In the genomic region with DNA sequence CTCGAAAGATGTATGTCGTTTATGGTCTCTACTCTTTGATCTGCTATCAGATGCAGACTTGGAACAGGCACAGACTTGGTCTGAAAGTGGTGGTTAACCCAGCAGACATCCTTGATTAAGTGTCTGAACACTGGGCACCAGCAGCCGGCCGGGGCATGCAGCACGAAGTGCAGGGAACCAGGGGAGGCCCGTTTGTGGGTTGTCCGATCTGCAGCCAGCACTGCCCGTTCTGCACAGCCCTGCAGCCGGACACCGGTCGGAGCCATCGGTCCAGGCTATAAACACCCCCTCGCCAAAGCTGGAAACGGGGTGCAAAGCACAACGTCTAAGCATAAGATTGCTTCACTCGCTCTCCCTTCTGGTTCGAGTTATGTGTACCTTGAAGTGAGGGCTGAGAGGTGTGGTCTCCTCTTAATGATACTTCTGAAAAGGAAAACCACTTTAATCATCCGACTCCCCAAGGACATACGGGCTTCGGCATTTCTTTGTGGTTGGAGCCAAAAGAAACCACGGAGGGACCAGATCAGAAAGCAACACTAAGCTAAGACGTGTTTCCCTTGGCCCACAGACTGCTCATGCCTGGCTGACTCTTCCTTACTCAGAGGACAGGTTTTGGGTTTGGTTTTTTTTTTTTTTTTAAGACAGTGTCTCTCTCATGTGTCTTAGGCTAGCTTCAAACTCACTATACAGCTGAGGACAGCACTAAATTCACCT, we compare ENCODE assay signal across 13 mouse cellular contexts.
DNase-seq lines count a peak whose midpoint lies in the region; ATAC-seq and TF ChIP-seq lines count a peak whose summit lies in the region.
"Had no signal": no experiment of that assay in that cellular context is flagged by ENCODE, and none has a peak within 500 bp of the region (broad histone marks: within the 10 kb centered on the region; RNA-seq: fewer than 3 reads in every experiment).

No protein-coding gene starts in this region.

- no peak overlapping the region for H3K27ac ChIP-seq in intestine, embryonic 15.5 days
- no peak overlapping the region for H3K27ac ChIP-seq in intestine, embryonic 16.5 days (ENCODE audit: low read length)
- no peak overlapping the region for H3K27ac ChIP-seq in embryonic facial prominence, embryonic 14.5 days (replicated peaks; ENCODE audit: low read depth, low read length)
- no peak overlapping the region for H3K27ac ChIP-seq in small intestine, adult 2 months (ENCODE audit: insufficient read depth, low read depth, low read length)
- H3K27ac ChIP-seq: hindbrain, embryonic 15.5 days; midbrain, embryonic 15.5 days; neural tube, embryonic 12.5 days; stomach, embryonic 15.5 days had no signal

- no peak for TF ChIP-seq CTCF in small intestine, adult 2 months (IDR thresholded peaks at IDR 0.05; ENCODE audit: extremely low read depth, insufficient read length, insufficient replicate concordance, low read depth, low read length)

- H3K9ac ChIP-seq in intestine, embryonic 15.5 days, result no peak overlapping the region
- H3K9ac ChIP-seq in intestine, embryonic 16.5 days (ENCODE audit: low read depth, low read length), result no peak overlapping the region
- H3K9ac ChIP-seq in embryonic facial prominence, embryonic 14.5 days (ENCODE audit: low read depth, low read length), result no peak overlapping the region
- H3K9ac ChIP-seq: hindbrain, embryonic 15.5 days; liver, postnatal 0 days; midbrain, embryonic 15.5 days; neural tube, embryonic 12.5 days; stomach, embryonic 15.5 days had no signal

- no peaks in the 10 kb centered on the region for H3K27me3 ChIP-seq in intestine, embryonic 15.5 days (replicated peaks)
- H3K27me3 ChIP-seq in intestine, embryonic 16.5 days (replicated peaks; ENCODE audit: control insufficient read depth, insufficient read depth, low read length), result no peaks in the 10 kb centered on the region
- H3K27me3 ChIP-seq in embryonic facial prominence, embryonic 14.5 days (replicated peaks; ENCODE audit: control insufficient read depth, insufficient read depth, low read length), result no peaks in the 10 kb centered on the region
- no peaks in the 10 kb centered on the region for H3K27me3 ChIP-seq in small intestine, adult 2 months (ENCODE audit: control insufficient read depth, insufficient read depth, low read length)
- H3K27me3 ChIP-seq: hindbrain, embryonic 15.5 days; midbrain, embryonic 15.5 days; neural tube, embryonic 12.5 days; stomach, embryonic 15.5 days had no signal

- peak; percentile 60 for DNase-seq in adrenal gland, adult 2 months
- DNase-seq in embryonic facial prominence, embryonic 14.5 days (ENCODE audit: low spot score), result peak; percentile 84
- DNase-seq in kidney, postnatal 4 days, result no peak
- no peak for DNase-seq in ovary, adult 18-20 months (ENCODE audit: low spot score)
- DNase-seq in layer of hippocampus, postnatal 14 days (ENCODE audit: low spot score in 2 of 2), result no peak

- no peaks in the 10 kb centered on the region for H3K9me3 ChIP-seq in intestine, embryonic 15.5 days
- no peaks in the 10 kb centered on the region for H3K9me3 ChIP-seq in intestine, embryonic 16.5 days (ENCODE audit: control insufficient read depth, low read length)
- no peaks in the 10 kb centered on the region for H3K9me3 ChIP-seq in embryonic facial prominence, embryonic 14.5 days (ENCODE audit: control insufficient read depth, low read length)
- H3K9me3 ChIP-seq: hindbrain, embryonic 15.5 days; midbrain, embryonic 15.5 days; neural tube, embryonic 12.5 days; stomach, embryonic 15.5 days had no signal

- H3K4me2 ChIP-seq in intestine, embryonic 15.5 days (replicated peaks), result no peak overlapping the region
- no peak overlapping the region for H3K4me2 ChIP-seq in intestine, embryonic 16.5 days (ENCODE audit: low read depth, low read length)
- H3K4me2 ChIP-seq in embryonic facial prominence, embryonic 14.5 days (ENCODE audit: low read depth, low read length), result no peak overlapping the region
- H3K4me2 ChIP-seq: hindbrain, embryonic 15.5 days; midbrain, embryonic 15.5 days; neural tube, embryonic 12.5 days; stomach, embryonic 15.5 days had no signal

- H3K4me1 ChIP-seq in intestine, embryonic 15.5 days (replicated peaks), result peaks cover 11% of the 10 kb centered on the region; the same call in 1 of the 2 replicates
- H3K4me1 ChIP-seq in intestine, embryonic 16.5 days (ENCODE audit: control insufficient read depth, insufficient read depth, low read length), result peaks cover 12% of the 10 kb centered on the region; the same call in 1 of the 2 replicates
- peaks cover 9% of the 10 kb centered on the region for H3K4me1 ChIP-seq in embryonic facial prominence, embryonic 14.5 days (ENCODE audit: control insufficient read depth, insufficient read depth, low read length)
- H3K4me1 ChIP-seq in small intestine, adult 2 months (ENCODE audit: control insufficient read depth, insufficient read depth, insufficient read length, low read length), result peaks cover 19% of the 10 kb centered on the region

- no peaks in the 10 kb centered on the region for H3K36me3 ChIP-seq in intestine, embryonic 15.5 days
- H3K36me3 ChIP-seq in intestine, embryonic 16.5 days (ENCODE audit: control insufficient read depth, insufficient read depth, low read length), result no peaks in the 10 kb centered on the region
- H3K36me3 ChIP-seq in embryonic facial prominence, embryonic 14.5 days (ENCODE audit: control insufficient read depth, insufficient read depth, low read length), result no peaks in the 10 kb centered on the region
- H3K36me3 ChIP-seq in small intestine, adult 2 months (ENCODE audit: control insufficient read depth, insufficient read depth, low read length), result no peaks in the 10 kb centered on the region
- H3K36me3 ChIP-seq: hindbrain, embryonic 15.5 days; midbrain, embryonic 15.5 days; neural tube, embryonic 12.5 days; stomach, embryonic 15.5 days had no signal

- TF ChIP-seq POLR2A in small intestine, adult 2 months (IDR thresholded peaks at IDR 0.05; ENCODE audit: low read depth, low read length), result no peak

- ATAC-seq in intestine, embryonic 15.5 days, result 0 out of 2 replicates have a peak, but pooled peaks have one; percentile 2
- ATAC-seq in intestine, embryonic 16.5 days, result no peak
- ATAC-seq in embryonic facial prominence, embryonic 14.5 days (ENCODE audit: low read depth), result peak; percentile 39; the same call in 1 of the 2 replicates
- ATAC-seq: liver, postnatal 0 days; midbrain, embryonic 15.5 days had no signal

- H3K4me3 ChIP-seq in intestine, embryonic 15.5 days (replicated peaks), result no peak overlapping the region
- H3K4me3 ChIP-seq in intestine, embryonic 16.5 days (ENCODE audit: low read length), result no peak overlapping the region
- H3K4me3 ChIP-seq in embryonic facial prominence, embryonic 14.5 days (ENCODE audit: low read depth, low read length), result no peak overlapping the region
- H3K4me3 ChIP-seq in small intestine, adult 2 months (ENCODE audit: low read depth, low read length), result peak overlapping the region; percentile 26
- H3K4me3 ChIP-seq: hindbrain, embryonic 15.5 days; midbrain, embryonic 15.5 days; neural tube, embryonic 12.5 days; stomach, embryonic 15.5 days had no signal

- WGBS in intestine, embryonic 15.5 days, result 75% methylated on average over 22 of the region's 22 CpGs
- 77% methylated on average over 22 of the region's 22 CpGs for WGBS in intestine, embryonic 16.5 days
- WGBS in embryonic facial prominence, embryonic 14.5 days, result 53% methylated on average over 22 of the region's 22 CpGs
- WGBS in small intestine, adult 2 months, result 33% methylated on average over 22 of the region's 22 CpGs

Comparison
In these comparisons a context has a peak if more than half of its experiments do, and no peak if none do; other contexts are left out.
1. DNase-seq: peak in adrenal gland, adult 2 months (single experiment) and embryonic facial prominence, embryonic 14.5 days (single experiment); none in kidney, postnatal 4 days (0 of 2), ovary, adult 18-20 months (single experiment) and layer of hippocampus, postnatal 14 days (0 of 2).